Mouse (Mus musculus) myocyte (in vitro differentiated cells): ENCODE data around the gene Jagn1.

ENCODE experiments used
- CEBPB ChIP-seq: IDR thresholded peaks from 2 replicates; pipeline ENCODE4 v1.6.1; 2011; ENCODE audit warnings: mild to moderate bottlenecking, moderate library complexity; ENCODE audit not compliant: poor library complexity, insufficient read depth, severe bottlenecking
- E2F4 ChIP-seq: IDR thresholded peaks from one replicate; pipeline ENCODE4 v1.6.1; 2011; ENCODE audit warnings: mild to moderate bottlenecking, control low read depth, moderate library complexity; ENCODE audit not compliant: insufficient read depth
- MYOD1 ChIP-seq, 3 experiments: IDR thresholded peaks; one replicate each; pipeline ENCODE4 v1.6.1; 2011; ENCODE audit warnings: control low read depth in 2 of 3, low read depth in 2 of 3, mild to moderate bottlenecking in 2 of 3, moderate library complexity in 1 of 3; ENCODE audit not compliant: insufficient read length in 2 of 3, control insufficient read depth in 1 of 3
- MYOG ChIP-seq, 3 experiments: IDR thresholded peaks; one replicate each; pipeline ENCODE4 v1.6.1; 2011; ENCODE audit warnings: control low read depth in 2 of 3, low read depth in 2 of 3, mild to moderate bottlenecking in 2 of 3; ENCODE audit not compliant: insufficient read length in 2 of 3, control insufficient read depth in 1 of 3, insufficient read depth in 1 of 3
- POLR2A ChIP-seq: IDR thresholded peaks from one replicate; pipeline ENCODE4 v1.6.1; 2011; ENCODE audit warnings: low read depth, mild to moderate bottlenecking, control low read depth, moderate library complexity; ENCODE audit not compliant: insufficient read length
- TCF12 ChIP-seq: IDR thresholded peaks from one replicate; pipeline ENCODE4 v1.6.1; 2011; ENCODE audit warnings: mild to moderate bottlenecking, control low read depth; ENCODE audit not compliant: poor library complexity, insufficient read depth, severe bottlenecking
- TCF3 ChIP-seq: IDR thresholded peaks from one replicate; pipeline ENCODE4 v1.6.1; 2011; ENCODE audit warnings: low read depth, control low read depth; ENCODE audit not compliant: insufficient read length

DNA sequence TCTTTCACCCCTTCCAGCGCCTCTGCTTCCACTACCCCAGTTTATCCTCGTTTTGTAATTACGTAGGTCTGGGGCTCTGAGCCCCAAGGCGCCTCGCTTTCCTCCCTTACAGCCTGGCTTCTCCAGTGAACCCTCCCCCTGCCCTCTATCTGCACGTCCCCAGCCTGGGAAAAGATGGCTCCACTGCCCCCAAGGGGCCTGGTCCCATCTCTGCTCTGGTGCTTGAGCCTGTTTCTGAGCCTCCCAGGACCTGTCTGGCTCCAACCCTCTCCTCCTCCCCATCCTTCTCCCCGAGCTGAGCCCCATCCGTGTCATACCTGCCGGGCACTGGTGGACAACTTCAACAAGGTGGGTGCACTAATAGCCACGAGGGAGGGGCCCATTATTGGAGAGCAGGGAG lies 41.4 kb downstream of the Jagn1 start:
- TF ChIP-seq CEBPB (no peak), POLR2A (no peak), TCF3 (no peak), E2F4 (no peak), TCF12 (no peak), MYOG (IDR thresholded peaks at IDR 0.05; ENCODE audit: control insufficient read depth in 1 of 3, insufficient read depth in 1 of 3, insufficient read length in 2 of 3, low read depth in 2 of 3) (no peak), MYOD1 (IDR thresholded peaks at IDR 0.05; ENCODE audit: control insufficient read depth in 1 of 3, insufficient read length in 2 of 3, low read depth in 2 of 3) (no peak)
